Mouse (Mus musculus) gastrocnemius, postnatal 36 days (tissue): ENCODE data around the gene Bhmt2. TPM values are rescaled to one million over a fixed set of nuclear protein-coding genes. Genes with fewer than 3 reads are reported as not detected.

ENCODE experiments used
- DNase-seq, 2 experiments: peaks; one replicate each; pipeline ENCODE4 v3.0.0; 2022
- intact Hi-C: fragments of 180-260 bp; cut with DNase I; formaldehyde crosslinking; loops from one replicate; pipeline ENCODE4 v1.15.1; 2025
- long read RNA-seq, 2 experiments: library from polyadenylated mRNA; stranded (forward); transcript quantifications; one replicate each; pipeline ENCODE4 v2.0.0; 2021
- total RNA-seq, 2 experiments: library from RNA; stranded (reverse); gene quantifications; 2 replicates each; pipeline ENCODE4 v1.2.3; 2021

Bhmt2 gene
- not detected for total RNA-seq
- long read RNA-seq, experiment 1: 0 reads
- long read RNA-seq, experiment 2: 0 reads

GRCm38 (mm10) chr13:93674131-93674561 lies at the start of gene Bhmt2, which contains the start of gene Dmgdh:
TSS of gene Bhmt2 (minus strand) at chr13:93674302.
TSS of gene Dmgdh (plus strand) at chr13:93674433.
- intact Hi-C loops: no loop called here
- DNase-seq: no peak

GRCm38 (mm10) chr13:93723455-93723854 lies 49.4 kb upstream of the Bhmt2 start:
- no peak for DNase-seq
- intact Hi-C loops: no loop called here

- intact Hi-C loops: no loop called here
- no peak for DNase-seq
Observed at GRCm38 (mm10) chr13:93721916-93722315, 47.8 kb upstream of the Bhmt2 start.

- DNase-seq: peak in 1 of 2 experiments; percentile 50
- intact Hi-C loops: loop anchor here (2.0 to 10.0 kb wide), 2 partner anchors 734 to 968 kb away; no protein-coding TSS in a partner anchor
Observed at GRCm38 (mm10) chr13:93718948-93719347, 44.8 kb upstream of the Bhmt2 start.

- no peak for DNase-seq
- intact Hi-C loops: loop anchor here (10.0 kb wide), 1 partner anchor 732 kb away; no protein-coding TSS in a partner anchor
Observed at GRCm38 (mm10) chr13:93717113-93717512, 43.0 kb upstream of the Bhmt2 start.

- no peak for DNase-seq
- intact Hi-C loops: loop anchor here (10.0 kb wide), 1 partner anchor 729 kb away; no protein-coding TSS in a partner anchor
Observed at GRCm38 (mm10) chr13:93713826-93714225, 39.7 kb upstream of the Bhmt2 start.

GRCm38 (mm10) chr13:93712362-93712761 lies 38.3 kb upstream of the Bhmt2 start:
- intact Hi-C loops: loop anchor here (10.0 kb wide), 1 partner anchor 728 kb away; no protein-coding TSS in a partner anchor
- DNase-seq: no peak

- intact Hi-C loops: loop anchor here (10.0 kb wide), 1 partner anchor 726 kb away; no protein-coding TSS in a partner anchor
Observed at GRCm38 (mm10) chr13:93711226-93711625, 37.1 kb upstream of the Bhmt2 start.

GRCm38 (mm10) chr13:93710325-93710724 lies 36.2 kb upstream of the Bhmt2 start:
- intact Hi-C loops: loop anchor here (10.0 kb wide), 1 partner anchor 726 kb away; no protein-coding TSS in a partner anchor
- no peak for DNase-seq

More at GRCm38 (mm10) chr13:93711226-93711625, 37.1 kb upstream of the Bhmt2 start:
- no peak for DNase-seq

- intact Hi-C loops: no loop called here
Observed at GRCm38 (mm10) chr13:93707271-93707670, 33.2 kb upstream of the Bhmt2 start.

GRCm38 (mm10) chr13:93705697-93706096 lies 31.6 kb upstream of the Bhmt2 start:
- no peak for DNase-seq
- intact Hi-C loops: no loop called here

More at GRCm38 (mm10) chr13:93707271-93707670, 33.2 kb upstream of the Bhmt2 start:
- DNase-seq: no peak

- no peak for DNase-seq
- intact Hi-C loops: no loop called here
Observed at GRCm38 (mm10) chr13:93698866-93699265, 24.8 kb upstream of the Bhmt2 start.

- no peak for DNase-seq
- intact Hi-C loops: no loop called here
Observed at GRCm38 (mm10) chr13:93690821-93691220, 16.7 kb upstream of the Bhmt2 start.

- intact Hi-C loops: no loop called here
- no peak for DNase-seq
Observed at GRCm38 (mm10) chr13:93689566-93689965, 15.5 kb upstream of the Bhmt2 start.

- intact Hi-C loops: no loop called here
- no peak for DNase-seq
Observed at GRCm38 (mm10) chr13:93687321-93687720, 13.2 kb upstream of the Bhmt2 start.

GRCm38 (mm10) chr13:93685226-93685625 lies 11.1 kb upstream of the Bhmt2 start:
- intact Hi-C loops: no loop called here
- DNase-seq: no peak

- no peak for DNase-seq
Observed at GRCm38 (mm10) chr13:93683336-93683735, 9.2 kb upstream of the Bhmt2 start.

GRCm38 (mm10) chr13:93676864-93677263 lies 2.8 kb upstream of the Bhmt2 start:
- DNase-seq: no peak
- intact Hi-C loops: no loop called here

More at GRCm38 (mm10) chr13:93683336-93683735, 9.2 kb upstream of the Bhmt2 start:
- intact Hi-C loops: no loop called here

GRCm38 (mm10) chr13:93673296-93673695 lies 806 bp downstream of the Bhmt2 start:
- no peak for DNase-seq
- intact Hi-C loops: no loop called here

GRCm38 (mm10) chr13:93672371-93672770 lies 1.7 kb downstream of the Bhmt2 start:
- intact Hi-C loops: no loop called here
- no peak for DNase-seq

GRCm38 (mm10) chr13:93667586-93667985 lies 6.5 kb downstream of the Bhmt2 start:
- DNase-seq: no peak
- intact Hi-C loops: no loop called here

- intact Hi-C loops: no loop called here
Observed at GRCm38 (mm10) chr13:93657941-93658340, 16.2 kb downstream of the Bhmt2 start.

More at GRCm38 (mm10) chr13:93657941-93658340, 16.2 kb downstream of the Bhmt2 start:
- no peak for DNase-seq
